Mouse (Mus musculus) kidney, embryonic 15.5 days (tissue): ENCODE results near the gene Gm17617. TPM values are rescaled to one million over a fixed set of nuclear protein-coding genes. Genes with fewer than 3 reads are reported as not detected.

Experiments
- ATAC-seq: fragments of 200-750 bp; cut with Nextera tagmentation; replicated peaks from 2 replicates; pipeline ENCODE4 v1.8.0; 2017; ENCODE audit warnings: moderate TSS enrichment; ENCODE audit not compliant: low FRiP score
- H3K27ac ChIP-seq: fragments of 300-500 bp; sonication (generic); 2 replicates; pipeline ENCODE4 v1.5.1; 2015; ENCODE audit warnings: mild to moderate bottlenecking, inconsistent platforms
- H3K27me3 ChIP-seq: fragments of 300-500 bp; sonication (generic); 2 replicates; pipeline ENCODE4 v1.6.1; 2015; ENCODE audit warnings: inconsistent platforms
- H3K36me3 ChIP-seq: fragments of 300-500 bp; sonication (generic); 2 replicates; pipeline ENCODE4 v1.6.1; 2015; ENCODE audit warnings: inconsistent platforms
- H3K4me1 ChIP-seq: fragments of 300-500 bp; sonication (generic); 2 replicates; pipeline ENCODE4 v1.6.1; 2015; ENCODE audit warnings: inconsistent platforms
- H3K4me2 ChIP-seq: fragments of 300-500 bp; sonication (generic); 2 replicates; pipeline ENCODE4 v1.6.1; 2015; ENCODE audit warnings: moderate library complexity, mild to moderate bottlenecking, inconsistent platforms
- H3K4me3 ChIP-seq: fragments of 300-500 bp; sonication (generic); replicated peaks from 2 replicates; pipeline ENCODE4 v1.5.1; 2015; ENCODE audit warnings: mild to moderate bottlenecking, inconsistent platforms
- H3K9ac ChIP-seq: fragments of 300-500 bp; sonication (generic); 2 replicates; pipeline ENCODE4 v1.6.1; 2015; ENCODE audit warnings: mild to moderate bottlenecking, inconsistent platforms
- H3K9me3 ChIP-seq: fragments of 300-500 bp; sonication (generic); replicated peaks from 2 replicates; pipeline ENCODE4 v1.6.1; 2016; ENCODE audit warnings: inconsistent platforms
- WGBS: fragments of 180-500 bp; shearing (Covaris S2); methylation state at CpG from one replicate; pipeline ENCODE4 v1.1.7; 2015; ENCODE audit warnings: mixed read lengths; 5-methylcytosine and 5-hydroxymethylcytosine counted together
- polyA plus RNA-seq: library from polyadenylated mRNA; unstranded; fragments of >200 nt; fragmentation: Nextera tagmentation; extraction: Ambion mirVana; gene quantifications from 2 replicates; pipeline ENCODE4 v1.2.1, GENCODE M21; 2015

Gm17617 gene
- polyA plus RNA-seq = not detected in 2 replicates

DNA sequence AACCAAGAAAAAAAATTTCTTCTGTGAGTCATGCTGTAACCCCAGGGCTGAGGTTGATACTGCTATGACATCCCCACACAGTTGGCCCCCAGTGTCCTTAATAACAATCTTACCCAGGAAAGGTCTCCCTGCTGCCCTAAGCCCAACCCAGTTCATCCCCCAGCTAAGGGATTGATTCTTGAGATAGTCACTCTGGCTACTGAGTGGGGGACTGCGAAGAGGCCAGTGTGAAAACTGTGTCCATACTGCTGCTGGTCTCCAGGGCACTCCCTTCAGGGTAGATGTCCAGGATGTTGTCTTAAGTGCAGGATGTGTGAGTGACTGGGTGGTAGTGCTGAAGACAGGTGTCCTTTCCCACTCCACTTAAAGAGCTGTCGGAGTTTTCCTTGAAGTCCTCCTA lies at the start of gene Gm17617:
Gene Gm17617, minus strand, starts transcription at position 101 of the 400 bp plus-strand sequence.
- WGBS = 94% methylated on average over 2 of the region's 2 CpGs
- Histone ChIP-seq H3K4me2 (no peak within 1 kb of the TSS), H3K9me3 (no peaks in the 10 kb centered on the region), H3K9ac (no peak within 1 kb of the TSS), H3K27me3 (no peaks in the 10 kb centered on the region), H3K4me3 (no peak within 1 kb of the TSS), H3K36me3 (peaks cover 46% of the 10 kb centered on the region), H3K27ac (no peak within 1 kb of the TSS), H3K4me1 (peaks cover 6% of the 10 kb centered on the region; the same call in 1 of the 2 replicates)
- no peak for ATAC-seq

DNA sequence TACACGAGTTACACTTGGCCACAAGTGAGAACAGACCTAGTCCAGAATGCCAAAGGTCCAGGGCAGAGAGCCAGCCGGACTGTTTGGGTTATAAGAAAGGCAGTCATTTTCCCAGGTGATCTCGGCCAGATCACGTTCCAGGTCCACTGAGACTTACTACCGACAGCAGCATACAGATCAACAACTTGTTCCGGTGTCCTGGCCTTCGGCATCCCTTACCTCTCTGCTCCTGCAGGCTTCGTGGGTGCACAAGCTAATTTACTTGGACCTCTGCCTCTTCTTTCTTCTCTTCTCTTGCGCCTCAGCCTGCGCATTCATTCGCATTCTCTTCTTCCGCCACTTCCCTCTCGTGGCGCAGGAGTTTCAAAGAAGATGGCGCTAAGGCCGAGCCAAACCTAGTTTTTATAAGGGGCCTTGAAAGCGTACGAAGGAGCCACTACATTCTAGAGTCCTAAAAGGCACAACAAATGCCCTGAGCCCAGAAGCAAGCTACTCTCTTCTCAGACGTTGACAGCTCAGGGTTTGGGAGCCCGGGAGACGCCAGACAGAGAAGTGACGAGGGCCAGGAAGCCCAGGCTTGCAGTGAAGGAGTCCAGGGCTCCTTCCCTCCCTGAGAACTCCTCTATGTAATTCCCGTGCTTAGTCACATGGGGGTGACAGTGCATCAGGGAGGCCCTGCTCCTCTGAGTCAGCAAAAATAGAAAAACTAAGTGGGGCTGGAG lies 49.0 kb upstream of the Gm17617 start:
- H3K27me3 ChIP-seq = no peaks in the 10 kb centered on the region
- 0 out of 2 replicates have a peak, but pooled peaks cover 4% of the 10 kb centered on the region for H3K4me1 ChIP-seq
- no peaks in the 10 kb centered on the region for H3K36me3 ChIP-seq
- peak overlapping the region; percentile 63 for H3K4me2 ChIP-seq
- H3K9me3 ChIP-seq = no peaks in the 10 kb centered on the region
- H3K27ac ChIP-seq = peak overlapping the region; percentile 88
- 2% methylated on average over 23 of the region's 23 CpGs for WGBS
- peak; percentile 93 for ATAC-seq
- H3K9ac ChIP-seq = peak overlapping the region; percentile 50
- H3K4me3 ChIP-seq = peak overlapping the region; percentile 43

GRCm38 (mm10) chr13:55181786-55182172 lies 48.4 kb upstream of the Gm17617 start:
- Histone ChIP-seq H3K4me3 (peak overlapping the region; percentile 43), H3K9me3 (no peaks in the 10 kb centered on the region), H3K9ac (no peak overlapping the region), H3K27ac (peak overlapping the region; percentile 88; the same call in 1 of the 2 replicates), H3K27me3 (no peaks in the 10 kb centered on the region), H3K36me3 (no peaks in the 10 kb centered on the region), H3K4me2 (peak overlapping the region; percentile 63), H3K4me1 (0 out of 2 replicates have a peak, but pooled peaks cover 4% of the 10 kb centered on the region)
- no peak for ATAC-seq
- WGBS = 70% methylated on average over 2 of the region's 2 CpGs

- 88% methylated on average over 3 of the region's 3 CpGs for WGBS
- no peak for ATAC-seq
- H3K4me1 ChIP-seq = 0 out of 2 replicates have a peak, but pooled peaks cover 4% of the 10 kb centered on the region
- H3K4me3 ChIP-seq = no peak overlapping the region
- H3K27me3 ChIP-seq = no peaks in the 10 kb centered on the region
- H3K27ac ChIP-seq = no peak overlapping the region
- H3K4me2 ChIP-seq = no peak overlapping the region
- H3K9me3 ChIP-seq = no peaks in the 10 kb centered on the region
- H3K9ac ChIP-seq = no peak overlapping the region
- no peaks in the 10 kb centered on the region for H3K36me3 ChIP-seq
Observed at GRCm38 (mm10) chr13:55179591-55179990, 46.2 kb upstream of the Gm17617 start.

DNA sequence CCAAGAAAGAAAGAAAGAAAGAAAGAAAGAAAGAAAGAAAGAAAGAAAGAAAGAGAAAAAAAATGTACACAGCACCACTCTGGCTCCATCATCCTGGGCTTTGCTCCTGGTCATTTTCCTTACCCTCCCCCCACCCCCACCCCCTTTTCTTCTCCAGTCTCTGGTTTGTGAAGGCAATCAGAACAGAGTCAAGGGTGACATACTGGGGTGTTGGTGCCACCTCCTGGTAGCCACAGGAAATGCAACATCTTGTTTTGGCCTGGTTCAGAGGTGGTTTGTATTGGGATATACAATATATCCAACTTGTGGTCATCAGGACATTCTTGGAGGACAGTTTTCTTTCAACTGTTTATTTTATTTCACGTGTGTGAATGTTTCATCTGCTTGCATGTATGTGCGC lies 45.2 kb upstream of the Gm17617 start:
- no peaks in the 10 kb centered on the region for H3K9me3 ChIP-seq
- no peak overlapping the region for H3K9ac ChIP-seq
- H3K27ac ChIP-seq = no peak overlapping the region
- ATAC-seq = 0 out of 2 replicates have a peak, but pooled peaks have one; percentile 1
- H3K36me3 ChIP-seq = no peaks in the 10 kb centered on the region
- no peaks in the 10 kb centered on the region for H3K27me3 ChIP-seq
- WGBS = 42% methylated on average over 2 of the region's 2 CpGs
- H3K4me3 ChIP-seq = no peak overlapping the region
- 0 out of 2 replicates have a peak, but pooled peaks cover 4% of the 10 kb centered on the region for H3K4me1 ChIP-seq
- H3K4me2 ChIP-seq = no peak overlapping the region

DNA sequence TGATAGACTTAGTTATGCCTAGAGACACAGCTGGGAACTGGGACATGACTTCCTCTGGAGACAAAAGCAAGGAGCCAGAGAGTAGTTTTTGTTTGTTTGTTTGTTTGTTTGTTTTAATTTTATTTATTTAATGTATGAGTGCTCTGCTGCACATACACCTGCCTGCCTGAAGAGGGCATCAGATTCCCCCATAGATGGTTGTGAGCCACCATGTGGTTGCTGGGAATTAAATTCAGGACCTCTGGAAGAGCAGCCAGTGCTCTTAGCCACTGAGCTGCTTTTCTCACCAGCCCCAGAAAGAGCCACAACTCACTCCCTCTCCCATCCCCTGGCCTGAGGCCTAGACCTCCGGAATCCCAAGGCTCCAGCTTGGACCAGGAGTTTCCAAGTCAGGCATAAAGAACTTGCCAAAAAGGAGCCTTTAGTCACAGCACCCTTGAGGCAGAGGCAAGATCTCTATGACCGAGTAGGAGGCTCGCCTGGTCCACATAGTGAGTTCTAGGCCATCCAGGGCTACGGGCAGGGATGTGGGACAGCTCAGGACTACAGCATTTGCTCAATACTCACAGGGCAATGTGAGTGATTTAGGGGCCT lies 44.7 kb upstream of the Gm17617 start:
- Histone ChIP-seq H3K27me3 (no peaks in the 10 kb centered on the region), H3K36me3 (no peaks in the 10 kb centered on the region), H3K4me3 (no peak overlapping the region), H3K27ac (0 out of 2 replicates have a peak overlapping the region, but pooled peaks have one; percentile 2), H3K9me3 (no peaks in the 10 kb centered on the region), H3K4me2 (no peak overlapping the region), H3K9ac (no peak overlapping the region), H3K4me1 (0 out of 2 replicates have a peak, but pooled peaks cover 4% of the 10 kb centered on the region)
- 66% methylated on average over 4 of the region's 4 CpGs for WGBS
- ATAC-seq = no peak

GRCm38 (mm10) chr13:55176265-55176664 lies 42.9 kb upstream of the Gm17617 start:
- peaks cover 19% of the 10 kb centered on the region for H3K4me1 ChIP-seq
- H3K36me3 ChIP-seq = no peaks in the 10 kb centered on the region
- WGBS = 81% methylated on average over 6 of the region's 6 CpGs

DNA sequence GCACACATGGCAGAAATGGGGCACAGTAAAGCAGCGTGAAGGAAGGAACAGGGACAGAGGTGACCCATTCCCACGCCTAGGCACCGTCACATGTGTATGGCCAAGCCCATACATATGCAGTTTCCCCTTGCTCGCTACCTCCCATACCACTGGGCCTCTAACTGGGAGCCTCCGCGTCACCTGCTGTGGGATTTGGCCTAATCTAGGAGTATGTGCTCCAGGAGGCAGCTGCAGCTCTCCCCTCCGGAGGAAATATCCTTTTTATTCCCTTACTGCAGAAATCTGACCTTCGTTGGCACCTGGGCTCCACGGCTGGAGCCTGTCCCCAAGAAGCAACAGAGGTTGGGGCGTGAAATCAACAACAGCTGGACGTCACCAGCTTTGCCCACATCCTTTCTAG lies 41.0 kb upstream of the Gm17617 start:
- no peak for ATAC-seq
- H3K9ac ChIP-seq = no peak overlapping the region
- 79% methylated on average over 11 of the region's 11 CpGs for WGBS

More at GRCm38 (mm10) chr13:55176265-55176664, 42.9 kb upstream of the Gm17617 start:
- Histone ChIP-seq H3K4me2 (no peak overlapping the region), H3K9ac (no peak overlapping the region), H3K4me3 (no peak overlapping the region), H3K27ac (no peak overlapping the region), H3K9me3 (no peaks in the 10 kb centered on the region), H3K27me3 (no peaks in the 10 kb centered on the region)
- ATAC-seq = no peak

GRCm38 (mm10) chr13:55172336-55172770 lies 39.0 kb upstream of the Gm17617 start:
- no peaks in the 10 kb centered on the region for H3K27me3 ChIP-seq
- H3K4me2 ChIP-seq = peak overlapping the region; percentile 47
- H3K9ac ChIP-seq = no peak overlapping the region
- WGBS = 49% methylated on average over 7 of the region's 7 CpGs
- H3K4me3 ChIP-seq = no peak overlapping the region
- peaks cover 45% of the 10 kb centered on the region for H3K4me1 ChIP-seq
- no peaks in the 10 kb centered on the region for H3K36me3 ChIP-seq
- 0 out of 2 replicates have a peak overlapping the region, but pooled peaks have one; percentile 19 for H3K27ac ChIP-seq
- H3K9me3 ChIP-seq = no peaks in the 10 kb centered on the region
- ATAC-seq = no peak

More for the DNA sequence above, 41.0 kb upstream of the Gm17617 start:
- no peak overlapping the region for H3K4me3 ChIP-seq
- no peak overlapping the region for H3K27ac ChIP-seq
- H3K36me3 ChIP-seq = no peaks in the 10 kb centered on the region
- no peaks in the 10 kb centered on the region for H3K27me3 ChIP-seq
- peaks cover 30% of the 10 kb centered on the region for H3K4me1 ChIP-seq
- H3K4me2 ChIP-seq = no peak overlapping the region
- H3K9me3 ChIP-seq = no peaks in the 10 kb centered on the region

- Histone ChIP-seq H3K27me3 (no peaks in the 10 kb centered on the region), H3K4me3 (peak overlapping the region; percentile 10), H3K9ac (0 out of 2 replicates have a peak overlapping the region, but pooled peaks have one; percentile 8), H3K4me2 (peak overlapping the region; percentile 47), H3K27ac (peak overlapping the region; percentile 68), H3K4me1 (peaks cover 45% of the 10 kb centered on the region), H3K9me3 (no peaks in the 10 kb centered on the region), H3K36me3 (no peaks in the 10 kb centered on the region)
- ATAC-seq = peak; percentile 59
- 16% methylated on average over 26 of the region's 26 CpGs for WGBS
Observed at GRCm38 (mm10) chr13:55171517-55172335, 38.4 kb upstream of the Gm17617 start.

DNA sequence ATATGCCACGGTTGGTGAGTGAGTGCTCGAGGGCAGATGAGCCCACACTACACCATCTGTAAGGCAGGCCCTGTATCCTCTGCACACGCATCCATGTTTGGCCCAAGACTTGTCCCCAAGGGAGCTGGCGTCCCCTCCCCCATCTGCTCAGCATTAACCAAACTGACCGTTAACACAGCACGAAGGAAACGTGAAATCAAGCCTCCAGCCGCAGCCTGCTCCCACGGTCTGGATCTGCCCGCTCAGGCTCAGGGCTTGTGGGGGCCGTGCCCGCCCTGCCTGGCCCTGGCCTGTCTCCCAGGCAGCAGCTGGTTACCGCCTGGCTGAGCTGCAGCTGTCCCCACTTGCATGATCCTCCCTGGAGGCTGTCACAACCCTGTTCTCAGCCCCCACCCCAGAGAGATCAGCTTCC lies 35.6 kb upstream of the Gm17617 start:
- WGBS = 33% methylated on average over 13 of the region's 13 CpGs

More for the DNA sequence above, 35.6 kb upstream of the Gm17617 start:
- no peak overlapping the region for H3K4me2 ChIP-seq
- H3K27me3 ChIP-seq = no peaks in the 10 kb centered on the region
- ATAC-seq = peak; percentile 90
- peak overlapping the region; percentile 83 for H3K27ac ChIP-seq
- peaks cover 14% of the 10 kb centered on the region for H3K36me3 ChIP-seq
- no peaks in the 10 kb centered on the region for H3K9me3 ChIP-seq
- no peak overlapping the region for H3K4me3 ChIP-seq
- no peak overlapping the region for H3K9ac ChIP-seq
- H3K4me1 ChIP-seq = peaks cover 45% of the 10 kb centered on the region
